Mouse (Mus musculus) liver, postnatal 0 days (tissue): Measurements from ENCODE around the gene Gse1.

Source experiments
- CTCF ChIP-seq: sonication (generic); IDR thresholded peaks from 2 replicates; pipeline ENCODE4 v1.5.1; 2016; ENCODE audit warnings: antibody characterized with exemption, low read depth
- EP300 ChIP-seq: IDR thresholded peaks from 2 replicates; pipeline ENCODE4 v1.6.1; 2016; ENCODE audit warnings: antibody characterized with exemption, low read depth, mild to moderate bottlenecking

DNA sequence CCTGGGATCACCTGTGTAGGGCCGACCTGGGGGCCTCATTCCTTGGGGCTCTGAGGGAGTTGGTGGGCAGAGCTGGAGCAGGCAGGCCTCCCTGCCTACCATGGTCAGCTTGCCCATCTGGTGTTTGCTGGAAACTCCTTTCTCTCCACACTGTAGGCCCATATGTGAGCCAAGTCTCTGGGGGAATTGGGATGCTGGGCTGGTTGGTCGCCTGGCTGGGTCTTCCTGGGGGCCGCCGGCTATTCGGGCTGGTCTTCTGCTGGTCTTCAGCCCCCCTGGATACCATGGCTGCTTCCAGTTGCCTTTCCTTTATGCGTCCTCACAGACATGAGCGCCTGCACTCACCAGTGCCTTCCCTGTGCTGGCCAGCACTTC, 293.3 kb downstream of the Gse1 start:
- no peak for TF ChIP-seq CTCF
- no peak for TF ChIP-seq EP300
